Mouse (Mus musculus): ENCODE results near the gene Myl12a.

The Myl12a gene

GRCm38 (mm10) chr17:71002744-71003094 lies at the start of gene Myl12a:
Myl12a (minus strand) TSS chr17:71002878.
- DNase-seq (ENCODE audit: low read depth), result no peak

DNA sequence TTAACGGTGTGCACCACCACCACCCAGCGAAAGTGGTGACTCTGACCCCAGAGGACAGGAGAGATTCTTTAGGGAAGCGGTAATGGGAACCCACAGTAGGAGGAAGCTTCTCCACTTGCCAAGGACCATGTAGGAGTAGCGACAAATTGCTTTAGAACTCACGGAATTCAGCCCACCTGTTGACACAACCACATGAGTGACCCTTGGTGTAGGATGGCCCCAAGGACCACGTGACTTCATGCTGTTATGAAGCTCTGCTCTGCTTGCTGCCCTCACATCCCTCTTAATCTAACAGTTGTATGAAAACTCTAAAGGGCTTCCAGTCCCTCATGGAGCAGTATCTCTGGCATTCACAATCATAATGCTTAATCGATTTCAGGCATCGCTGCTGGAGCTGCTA lies 46.6 kb upstream of the Myl12a start:
- DNase-seq (ENCODE audit: low read depth), result no peak

DNA sequence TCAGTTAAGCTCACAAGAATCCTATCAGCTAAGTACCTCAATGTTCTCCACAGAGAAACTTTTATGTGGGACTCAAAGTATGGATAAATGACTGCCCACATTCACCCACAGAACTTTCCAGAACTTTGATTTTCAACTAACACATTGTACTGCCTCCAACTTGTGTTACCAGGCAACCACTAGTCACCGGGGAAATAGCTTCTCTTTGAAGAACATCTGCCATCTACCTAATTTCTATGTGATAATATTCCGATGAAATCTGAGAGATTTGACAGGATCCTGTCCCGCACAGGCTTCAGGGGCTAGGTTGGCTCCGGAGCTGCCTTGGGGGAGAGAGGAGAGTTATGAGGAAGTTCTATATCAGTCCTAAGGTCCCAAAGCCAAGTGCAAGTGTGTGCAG lies 44.2 kb upstream of the Myl12a start:
- no peak for DNase-seq (ENCODE audit: low read depth)

DNA sequence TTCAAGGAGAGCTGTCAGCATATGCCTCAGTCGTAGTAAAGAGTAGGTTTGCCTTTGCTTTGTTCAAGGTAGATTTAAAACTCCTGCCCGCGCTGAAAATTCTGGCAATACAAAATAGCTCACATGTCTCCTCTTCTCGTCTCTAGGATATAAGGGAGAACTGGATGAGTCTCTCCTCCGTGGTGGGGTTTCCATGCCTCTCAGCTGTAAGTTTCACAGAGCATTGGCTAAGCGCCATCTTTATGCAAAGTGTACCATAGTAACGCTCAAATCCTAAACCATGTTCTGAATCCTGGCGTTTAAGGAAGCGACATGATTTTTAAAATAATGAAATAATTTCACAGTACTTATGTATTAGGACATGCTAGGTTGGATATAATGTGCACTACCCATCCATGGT lies 42.9 kb upstream of the Myl12a start:
- no peak for DNase-seq (ENCODE audit: low read depth)

- no peak for DNase-seq (ENCODE audit: low read depth)
These were observed 40.0 kb upstream of the Myl12a start for GRCm38 (mm10) chr17:71042645-71043044.

DNA sequence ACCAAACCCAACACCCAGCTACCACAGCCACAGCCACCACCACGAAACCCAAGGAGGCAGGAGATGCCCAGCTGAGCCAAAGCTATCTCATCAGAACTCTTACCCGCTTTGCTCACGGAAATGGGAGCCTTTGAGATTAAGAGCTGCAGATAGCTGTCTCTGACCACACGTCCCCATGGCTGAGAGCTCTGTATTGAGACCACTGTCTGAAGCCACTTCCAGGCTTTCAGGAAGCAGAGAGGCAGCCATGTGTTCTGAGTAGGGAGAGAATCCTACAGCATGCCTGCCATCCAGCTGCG lies 37.9 kb upstream of the Myl12a start:
- no peak for DNase-seq (ENCODE audit: low read depth)

GRCm38 (mm10) chr17:71039851-71040581 lies 37.3 kb upstream of the Myl12a start:
- DNase-seq (ENCODE audit: low read depth), result peak; percentile 61

GRCm38 (mm10) chr17:71038812-71039211 lies 36.1 kb upstream of the Myl12a start:
- DNase-seq (ENCODE audit: low read depth), result no peak

DNA sequence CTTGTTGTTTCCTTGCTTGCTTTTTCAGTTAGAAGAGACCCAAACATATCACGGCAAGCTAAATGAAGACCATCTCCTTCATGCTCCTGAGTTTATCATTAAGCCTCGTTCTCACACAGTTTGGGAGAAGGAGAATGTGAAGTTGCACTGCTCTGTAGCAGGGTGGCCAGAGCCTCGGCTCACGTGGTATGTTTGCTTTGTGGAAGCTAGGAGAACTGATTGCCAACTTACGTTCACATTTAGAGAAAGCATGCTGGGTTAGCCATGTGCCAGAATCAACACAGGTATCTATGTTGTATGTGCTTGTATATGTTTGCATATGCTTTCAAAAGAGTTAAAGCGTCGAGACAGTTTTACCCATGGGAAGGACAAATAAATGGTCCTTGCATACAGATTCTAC lies 34.5 kb upstream of the Myl12a start:
- DNase-seq (ENCODE audit: low read depth), result no peak

GRCm38 (mm10) chr17:71034472-71034871 lies 31.8 kb upstream of the Myl12a start:
- DNase-seq (ENCODE audit: low read depth), result no peak

- no peak for DNase-seq (ENCODE audit: low read depth)
These were observed 30.0 kb upstream of the Myl12a start for GRCm38 (mm10) chr17:71032719-71033118.

DNA sequence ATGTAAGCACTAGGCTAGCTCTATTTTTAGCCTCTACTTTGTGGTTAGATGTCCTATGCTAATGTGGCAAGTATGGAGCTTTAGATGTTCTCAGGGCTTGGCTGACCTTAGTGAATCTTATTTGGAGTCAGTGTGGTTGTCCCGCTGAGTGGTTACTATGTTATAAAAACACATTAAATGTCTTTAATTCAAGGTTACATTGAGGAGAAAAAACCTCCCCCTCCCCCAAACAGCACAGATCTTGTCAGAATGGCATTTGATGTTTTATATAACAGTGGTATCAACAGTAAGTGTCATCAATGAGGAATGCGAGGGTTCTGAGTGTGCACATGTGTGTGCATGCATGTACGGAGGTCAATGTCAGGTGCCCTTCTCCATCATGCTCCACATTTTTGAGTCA lies 24.5 kb upstream of the Myl12a start:
- DNase-seq (ENCODE audit: low read depth), result no peak

GRCm38 (mm10) chr17:71025922-71026321 lies 23.2 kb upstream of the Myl12a start:
- DNase-seq (ENCODE audit: low read depth), result no peak

DNA sequence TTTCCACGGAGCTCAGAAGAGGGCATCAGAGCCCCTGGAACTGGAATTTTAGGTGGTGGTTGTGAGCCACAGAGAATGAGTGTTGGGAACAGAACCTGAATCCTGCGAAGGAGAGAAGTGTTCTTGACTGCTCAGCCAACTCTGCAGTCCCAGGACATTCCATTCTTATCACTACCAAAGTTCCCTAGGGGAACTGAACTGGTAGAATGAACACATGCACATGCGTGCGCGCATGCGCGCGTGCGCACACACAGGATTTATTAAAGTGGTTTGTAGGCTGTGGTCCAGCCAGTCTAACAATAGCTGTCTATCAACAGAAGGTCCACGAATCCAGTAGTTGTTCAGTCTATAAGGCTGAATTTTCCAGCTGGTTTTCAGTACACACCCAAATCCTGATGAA lies 21.4 kb upstream of the Myl12a start:
- DNase-seq (ENCODE audit: low read depth), result no peak

DNA sequence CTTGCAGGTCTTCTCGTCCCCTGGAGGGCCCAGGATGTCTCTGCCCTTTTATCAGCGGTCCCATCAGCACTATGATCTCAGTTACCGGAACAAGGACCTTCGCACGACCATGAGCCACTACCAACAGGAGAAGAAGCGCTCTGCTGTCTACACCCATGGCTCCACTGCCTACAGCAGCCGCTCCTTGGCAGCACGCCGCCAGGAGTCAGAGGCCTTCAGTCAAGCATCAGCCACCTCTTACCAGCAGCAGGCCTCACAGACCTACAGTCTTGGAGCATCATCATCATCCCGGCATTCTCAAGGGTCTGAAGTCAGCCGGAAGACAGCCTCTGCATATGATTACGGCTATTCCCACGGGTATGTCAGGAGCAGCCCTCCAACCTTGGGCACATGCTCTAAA lies 20.2 kb upstream of the Myl12a start:
- no peak for DNase-seq (ENCODE audit: low read depth)

DNA sequence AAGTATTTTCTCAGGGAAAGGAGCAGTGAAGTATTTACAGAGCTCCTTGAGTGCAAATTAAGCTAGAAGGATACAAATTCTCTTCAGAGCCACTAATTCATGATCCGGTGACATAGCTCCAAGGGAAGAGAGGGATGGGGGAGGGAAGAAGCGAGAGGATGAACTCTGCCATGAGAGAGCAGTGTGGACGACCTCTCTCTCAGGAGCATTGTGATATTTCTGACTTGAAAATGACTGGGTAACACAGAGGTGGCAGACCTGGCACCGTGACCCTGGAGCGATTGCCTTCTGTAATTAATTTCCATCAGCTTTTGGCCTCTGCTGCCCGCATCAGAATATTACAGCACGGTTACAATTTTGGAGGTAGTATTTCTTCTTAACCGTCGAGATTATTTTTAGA lies 17.2 kb upstream of the Myl12a start:
- DNase-seq (ENCODE audit: low read depth), result no peak

DNA sequence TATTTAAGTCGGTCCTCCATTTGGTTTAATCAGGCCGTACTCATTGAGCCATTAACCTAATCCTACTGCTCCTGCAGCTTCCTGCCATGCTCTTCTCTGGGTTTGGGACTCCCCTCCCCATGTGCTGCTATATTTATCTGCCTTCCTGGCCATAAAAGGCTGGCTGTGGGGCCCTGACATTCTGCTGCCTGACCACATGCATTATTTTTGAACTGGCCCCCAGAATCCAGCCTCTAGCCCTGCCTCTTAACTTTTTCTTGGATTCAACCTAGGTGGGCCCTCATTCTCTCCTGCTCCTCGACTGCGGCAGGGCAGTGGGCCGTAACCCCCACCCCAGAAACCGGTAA lies 16.6 kb upstream of the Myl12a start:
- DNase-seq (ENCODE audit: low read depth), result no peak

DNA sequence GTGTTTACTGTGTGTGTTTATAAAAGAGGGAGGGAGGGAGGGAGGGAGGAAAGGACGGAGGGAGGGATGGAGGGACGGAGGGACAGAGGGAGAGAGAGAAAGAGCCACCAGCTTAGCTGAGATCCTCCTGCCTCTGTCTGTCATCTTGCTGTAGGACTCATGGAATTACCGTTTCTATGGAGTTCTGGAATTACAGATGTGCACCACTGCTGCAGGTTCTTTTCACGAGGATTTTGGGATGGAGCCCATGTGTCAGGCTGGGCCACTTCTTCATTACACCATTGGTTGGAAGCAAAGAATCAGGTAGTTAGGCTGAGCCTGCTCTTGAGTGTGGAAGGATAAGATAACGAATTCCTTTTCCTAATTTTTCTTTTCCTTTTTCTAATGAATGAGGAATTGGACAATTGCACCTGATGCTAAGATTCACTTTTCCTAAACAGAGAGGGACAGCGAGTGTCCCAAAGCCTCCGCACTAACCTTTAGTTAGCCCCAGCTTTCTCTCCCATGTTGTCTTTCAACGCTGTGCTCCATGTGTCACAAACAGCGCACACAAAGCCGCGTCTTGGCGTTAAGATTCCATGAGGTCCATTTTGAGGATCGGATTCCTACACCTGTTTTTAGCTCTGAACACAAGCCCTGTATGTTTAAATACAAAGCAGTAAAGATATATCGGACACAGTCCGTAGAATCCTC lies 16.1 kb upstream of the Myl12a start:
- DNase-seq (ENCODE audit: low read depth), result no peak

GRCm38 (mm10) chr17:71018151-71018550 lies 15.5 kb upstream of the Myl12a start:
- DNase-seq (ENCODE audit: low read depth), result no peak

DNA sequence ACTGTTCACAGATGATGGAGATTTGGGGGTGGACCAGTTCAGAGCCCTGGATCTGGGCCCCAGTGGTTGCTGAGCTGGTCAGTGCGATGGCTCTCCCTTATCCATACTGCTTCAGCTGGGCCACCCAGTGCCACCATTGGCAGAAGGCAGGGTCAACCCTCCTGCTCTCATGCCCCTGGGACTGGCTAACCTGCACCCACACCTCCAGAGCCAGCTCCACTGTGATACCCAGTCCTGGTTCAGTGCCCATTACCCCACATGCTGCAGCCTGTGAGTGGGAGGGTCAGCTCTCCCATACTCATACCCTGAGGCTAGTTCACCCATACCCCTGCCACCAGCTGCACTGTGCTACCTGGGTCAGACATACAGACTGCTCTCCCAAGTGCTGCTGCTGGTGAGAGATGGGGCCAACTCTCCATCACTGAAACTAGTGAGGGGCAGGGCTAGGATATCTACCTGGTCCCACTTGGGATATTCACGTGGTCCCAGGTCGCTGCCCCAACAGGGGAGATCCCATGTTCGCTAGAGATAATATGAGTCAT lies 14.8 kb upstream of the Myl12a start:
- DNase-seq (ENCODE audit: low read depth), result no peak

- no peak for DNase-seq (ENCODE audit: low read depth)
These were observed 12.2 kb upstream of the Myl12a start for GRCm38 (mm10) chr17:71014911-71015310.

DNA sequence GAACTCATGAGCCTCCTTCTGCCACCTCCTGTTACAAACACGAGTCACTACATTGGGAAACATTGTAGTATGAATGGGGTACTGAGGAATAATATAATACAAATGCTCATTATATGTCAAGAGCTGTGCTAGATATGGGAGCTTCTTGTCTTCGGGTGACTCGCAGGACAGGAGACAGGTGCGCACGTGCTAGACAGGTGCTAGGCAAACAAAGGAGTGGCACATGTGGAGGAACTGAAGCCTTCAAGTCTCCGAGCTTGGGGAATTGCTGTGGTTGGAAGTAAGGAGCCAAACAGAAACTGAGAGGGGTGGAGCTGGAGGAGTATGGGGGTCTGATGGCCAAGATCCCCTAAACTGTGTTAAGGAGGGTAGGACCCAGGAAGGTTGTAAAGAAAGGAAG lies 10.4 kb upstream of the Myl12a start:
- DNase-seq (ENCODE audit: low read depth), result no peak

- DNase-seq (ENCODE audit: low read depth), result peak; percentile 73
These were observed 9.4 kb upstream of the Myl12a start for GRCm38 (mm10) chr17:71011931-71012662.
